Mouse (Mus musculus) heart, postnatal 0 days (tissue): Measurements from ENCODE around the gene Nolc1. TPM values are rescaled to one million over a fixed set of nuclear protein-coding genes. Genes with fewer than 3 reads are reported as not detected.
A peak's percentile ranks its signal among the peaks of the same experiment; 100 is the strongest.

Experiments used
- ATAC-seq: fragments of 200-750 bp; cut with Nextera tagmentation; 2 replicates; pipeline ENCODE4 v1.8.0; 2017; ENCODE audit warnings: low read depth, moderate number of reproducible peaks, moderate library complexity; ENCODE audit not compliant: insufficient read depth
- DNase-seq: peaks from one replicate; pipeline ENCODE4 v3.0.0-alpha.2; 2016; ENCODE audit warnings: low spot score
- H3K27ac ChIP-seq: fragments of 300-500 bp; sonication (generic); 2 replicates; pipeline ENCODE4 v1.5.1; 2014; ENCODE audit warnings: low read depth, mild to moderate bottlenecking
- H3K27me3 ChIP-seq: fragments of 300-500 bp; sonication (generic); 2 replicates; pipeline ENCODE4 v1.6.1; 2014; ENCODE audit warnings: low read length, mixed read lengths; ENCODE audit not compliant: control insufficient read depth, insufficient read depth
- H3K36me3 ChIP-seq: fragments of 300-500 bp; sonication (generic); replicated peaks from 2 replicates; pipeline ENCODE4 v1.6.1; 2014; ENCODE audit warnings: low read length, mixed read lengths; ENCODE audit not compliant: control insufficient read depth, insufficient read depth
- H3K4me1 ChIP-seq: fragments of 300-500 bp; sonication (generic); 2 replicates; pipeline ENCODE4 v1.6.1; 2014; ENCODE audit warnings: antibody characterized with exemption; ENCODE audit not compliant: control insufficient read depth, insufficient read depth
- H3K4me2 ChIP-seq: fragments of 300-500 bp; sonication (generic); 2 replicates; pipeline ENCODE4 v1.6.1; 2014; ENCODE audit warnings: low read depth, mild to moderate bottlenecking, low read length, moderate library complexity
- H3K4me3 ChIP-seq: fragments of 300-500 bp; sonication (generic); 2 replicates; pipeline ENCODE4 v1.5.1; 2014; ENCODE audit warnings: low read depth, low read length
- H3K9ac ChIP-seq: fragments of 300-500 bp; sonication (generic); replicated peaks from 2 replicates; pipeline ENCODE4 v1.6.1; 2014; ENCODE audit warnings: low read depth, low read length, mixed read lengths
- H3K9me3 ChIP-seq: fragments of 300-500 bp; sonication (generic); replicated peaks from 2 replicates; pipeline ENCODE4 v1.6.1; 2016; ENCODE audit warnings: low read length; ENCODE audit not compliant: control insufficient read depth
- CTCF ChIP-seq: IDR thresholded peaks from 2 replicates; pipeline ENCODE4 v1.5.1; 2016; ENCODE audit warnings: antibody characterized with exemption, control low read depth, low read depth
- EP300 ChIP-seq: IDR thresholded peaks from 2 replicates; pipeline ENCODE4 v1.6.1; 2016; ENCODE audit warnings: antibody characterized with exemption, low read depth
- WGBS: fragments of 180-500 bp; shearing (Covaris S2); extraction: QIAGEN DNeasy Blood & Tissue Kit; methylation state at CpG from one replicate; pipeline ENCODE4 v1.1.7; 2014; 5-methylcytosine and 5-hydroxymethylcytosine counted together
- polyA plus RNA-seq: library from polyadenylated mRNA; unstranded; fragments of >200 nt; fragmentation: Nextera tagmentation; extraction: Ambion mirVana; gene quantifications from 2 replicates; pipeline ENCODE4 v1.2.1, GENCODE M21; 2015
- total RNA-seq: library from RNA; depleted of rRNA; stranded (reverse); fragments of >200 nt; gene quantifications from 2 replicates; pipeline ENCODE4 v1.2.3, GENCODE M21; 2014; ENCODE audit warnings: low replicate concordance; rRNA removed

Nolc1 gene
- total RNA-seq (11.0 and 19.7 TPM in 2 replicates), polyA plus RNA-seq (22.7 and 28.1 TPM in 2 replicates)

GRCm38 (mm10) chr19:46075616-46076607 lies at the start of gene Nolc1:
TSS of gene Nolc1 (plus strand) at chr19:46075863.
- Histone ChIP-seq H3K4me2 (peak within 1 kb of the TSS; percentile 72), H3K4me1 (peaks cover 7% of the 10 kb centered on the region), H3K9ac (peak within 1 kb of the TSS; percentile 69), H3K27me3 (no peaks in the 10 kb centered on the region), H3K4me3 (peak within 1 kb of the TSS; percentile 77), H3K36me3 (peaks cover 47% of the 10 kb centered on the region), H3K27ac (peak within 1 kb of the TSS; percentile 73), H3K9me3 (no peaks in the 10 kb centered on the region)
- DNase-seq (peak; percentile 99), ATAC-seq (peak; percentile 95)
- TF ChIP-seq EP300 (peak; percentile 85; the same call in 1 of the 2 replicates), CTCF (peak; percentile 7; the same call in 1 of the 2 replicates)
- under 1% methylated on average over 66 of the region's 66 CpGs for WGBS

- H3K4me2 ChIP-seq: no peak overlapping the region
- H3K27me3 ChIP-seq: no peaks in the 10 kb centered on the region
- H3K36me3 ChIP-seq: 0 out of 2 replicates have a peak, but pooled peaks cover 5% of the 10 kb centered on the region
- H3K27ac ChIP-seq: peak overlapping the region; percentile 36; the same call in 1 of the 2 replicates
- ATAC-seq: peak; percentile 89
- TF ChIP-seq CTCF (no peak), EP300 (no peak)
- H3K9ac ChIP-seq: no peak overlapping the region
- no peaks in the 10 kb centered on the region; the same call in 1 of the 2 replicates for H3K4me1 ChIP-seq
- DNase-seq: no peak
- no peak overlapping the region for H3K4me3 ChIP-seq
- WGBS: 33% methylated on average over 8 of the region's 8 CpGs
- no peaks in the 10 kb centered on the region for H3K9me3 ChIP-seq
Observed at GRCm38 (mm10) chr19:46026567-46026966, 49.1 kb upstream of the Nolc1 start.

- ATAC-seq: no peak
Observed at GRCm38 (mm10) chr19:46028747-46029320, 46.8 kb upstream of the Nolc1 start.

GRCm38 (mm10) chr19:46029652-46030051 lies 46.0 kb upstream of the Nolc1 start:
- Histone ChIP-seq H3K4me1 (no peaks in the 10 kb centered on the region; the same call in 1 of the 2 replicates), H3K9ac (no peak overlapping the region), H3K27ac (no peak overlapping the region), H3K27me3 (no peaks in the 10 kb centered on the region), H3K4me2 (no peak overlapping the region), H3K36me3 (peaks cover 36% of the 10 kb centered on the region), H3K4me3 (no peak overlapping the region), H3K9me3 (no peaks in the 10 kb centered on the region)
- DNase-seq: no peak
- no peak for TF ChIP-seq CTCF
- TF ChIP-seq EP300: no peak
- 89% methylated on average over 1 of the region's 1 CpGs for WGBS
- no peak for ATAC-seq

More at GRCm38 (mm10) chr19:46028747-46029320, 46.8 kb upstream of the Nolc1 start:
- 70% methylated on average over 11 of the region's 11 CpGs for WGBS
- no peak; the same call in 1 of the 2 replicates for TF ChIP-seq CTCF
- no peak for TF ChIP-seq EP300
- no peak overlapping the region for H3K4me2 ChIP-seq
- no peak overlapping the region for H3K27ac ChIP-seq
- no peaks in the 10 kb centered on the region; the same call in 1 of the 2 replicates for H3K4me1 ChIP-seq
- peaks cover 28% of the 10 kb centered on the region for H3K36me3 ChIP-seq
- H3K27me3 ChIP-seq: no peaks in the 10 kb centered on the region
- no peak overlapping the region for H3K9ac ChIP-seq
- DNase-seq: no peak
- no peaks in the 10 kb centered on the region for H3K9me3 ChIP-seq
- H3K4me3 ChIP-seq: no peak overlapping the region

- no peak for ATAC-seq
- 83% methylated on average over 10 of the region's 10 CpGs for WGBS
- H3K9ac ChIP-seq: no peak overlapping the region
- no peaks in the 10 kb centered on the region for H3K27me3 ChIP-seq
- DNase-seq: no peak
- no peak overlapping the region for H3K4me2 ChIP-seq
- H3K27ac ChIP-seq: no peak overlapping the region
- H3K36me3 ChIP-seq: peaks cover 43% of the 10 kb centered on the region
- H3K4me1 ChIP-seq: no peaks in the 10 kb centered on the region; the same call in 1 of the 2 replicates
- TF ChIP-seq EP300: no peak
- H3K4me3 ChIP-seq: no peak overlapping the region
- H3K9me3 ChIP-seq: no peaks in the 10 kb centered on the region
Observed at GRCm38 (mm10) chr19:46030196-46030983, 45.3 kb upstream of the Nolc1 start.
